Mouse (Mus musculus) adrenal gland, adult 8-10 months (tissue): Measurements from ENCODE around the gene Ntf5. TPM values are rescaled to one million over a fixed set of nuclear protein-coding genes. Genes with fewer than 3 reads are reported as not detected.
"Not testable (repeated sequence)": the region's sequence is repeated elsewhere in the genome, so short reads cannot be mapped to it uniquely, and the experiment has no call there.

Source experiments
- DNase-seq: peaks from one replicate; pipeline ENCODE4 v3.0.0; 2022
- total RNA-seq, 4 experiments: library from RNA; stranded (reverse); gene quantifications; 2 replicates each; pipeline ENCODE4 v1.2.4; 2022

Gene Ntf5
- under 1 TPM in 3 of 4 experiments, not detected in 1; 0.13 to 0.22 (median 0.20) TPM for total RNA-seq

DNA sequence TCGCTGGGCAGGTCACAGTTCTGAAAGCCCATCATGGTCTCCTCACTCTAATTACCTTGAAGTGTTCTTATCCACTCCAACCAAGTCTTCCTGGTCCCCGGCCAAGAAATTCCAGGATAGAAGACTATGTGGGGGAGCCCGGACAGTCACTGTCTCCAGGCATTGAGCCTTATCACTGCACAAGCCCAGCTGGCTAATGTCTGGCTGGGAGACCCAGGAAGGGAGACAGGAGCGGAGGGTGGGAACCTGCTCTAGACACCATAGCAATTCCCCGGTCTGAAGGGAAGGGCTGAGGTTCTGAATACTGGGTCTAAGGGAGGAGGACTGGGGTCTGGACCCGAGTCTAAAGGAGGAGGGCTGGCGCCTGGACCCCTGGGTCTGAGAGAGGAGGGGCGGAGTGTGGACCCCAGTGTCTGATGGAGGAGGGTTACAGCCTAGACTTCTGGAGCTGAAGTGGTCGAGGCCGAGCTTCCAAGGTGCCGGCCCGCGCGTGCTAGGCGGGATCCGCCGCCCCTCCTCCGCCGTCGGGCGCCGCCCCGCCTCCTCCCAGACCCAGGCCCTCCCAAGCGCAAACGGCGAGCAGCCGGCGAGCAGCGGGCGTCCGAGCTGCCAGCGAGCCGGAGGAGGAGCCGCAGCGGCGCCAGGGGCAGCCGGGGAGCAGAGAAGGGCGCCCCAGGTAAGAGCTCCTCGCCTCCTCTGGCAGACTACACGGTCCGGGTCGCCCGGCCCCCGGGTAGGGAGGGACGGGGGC, at the start of gene Ntf5:
Gene Ntf5, plus strand, starts transcription at position 583 of the 751 bp plus-strand sequence.
- DNase-seq, result no peak

DNA sequence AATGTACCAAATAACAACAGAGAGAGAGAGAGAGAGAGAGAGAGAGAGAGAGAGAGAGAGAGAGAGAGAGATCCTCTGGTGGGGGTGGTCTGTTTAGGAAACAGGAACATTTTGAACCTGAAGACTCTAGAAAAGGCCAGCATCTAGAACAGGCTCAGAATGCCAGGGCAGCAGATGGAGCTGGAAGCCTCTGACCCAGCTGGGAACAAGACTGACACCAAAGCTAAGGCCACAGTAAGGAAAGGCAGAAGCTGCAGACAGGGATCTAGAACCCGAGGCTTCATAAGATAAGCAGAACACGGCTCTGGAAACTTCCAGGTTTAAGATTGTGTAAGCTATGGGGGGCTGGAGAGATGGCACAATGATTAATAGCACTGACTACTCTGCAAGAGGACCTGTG, 49.5 kb upstream of the Ntf5 start:
- no peak for DNase-seq

DNA sequence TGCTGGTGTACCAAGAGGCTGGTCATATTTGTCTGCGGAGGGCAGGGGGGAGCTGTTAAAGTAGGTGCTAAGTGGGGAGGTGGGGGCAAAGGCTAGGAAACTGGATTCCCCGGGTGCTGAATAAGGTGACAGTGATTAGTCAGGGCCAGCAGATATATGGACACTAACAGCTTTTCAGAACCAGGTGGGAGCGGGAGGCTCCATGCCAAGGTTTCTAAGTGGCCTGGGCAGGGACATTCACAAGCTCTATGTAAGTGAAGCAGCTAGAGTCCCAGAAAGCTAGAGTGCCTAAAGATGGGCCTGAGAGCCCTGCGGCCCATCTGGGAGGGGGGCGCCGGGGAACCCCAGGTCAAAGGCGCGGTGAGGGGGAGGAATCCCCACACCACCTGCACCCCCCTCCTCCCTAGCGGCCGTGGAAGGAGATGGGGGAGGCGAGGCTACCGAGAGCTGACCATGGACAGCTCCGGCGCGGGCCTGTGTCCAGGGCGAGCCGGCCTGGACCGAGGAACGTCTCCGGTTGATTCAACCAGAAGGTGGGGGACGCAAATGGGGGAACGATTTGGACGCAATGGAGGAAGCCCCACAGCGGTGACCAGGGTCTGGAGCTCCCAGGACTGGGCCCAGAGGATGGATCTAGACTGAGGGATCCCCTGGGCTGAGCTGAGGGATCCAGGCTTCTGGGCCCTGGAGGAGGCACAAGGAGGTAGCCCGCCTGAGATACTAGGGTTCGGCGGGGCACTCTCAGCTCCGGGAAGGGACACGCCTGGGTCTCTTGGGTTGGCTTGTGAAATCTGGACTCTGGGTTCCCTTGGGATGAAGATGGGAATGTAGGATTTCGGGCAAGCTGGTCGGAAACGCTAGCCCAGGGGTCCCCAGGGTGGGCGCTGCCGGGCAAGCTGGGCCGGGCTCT, 47.5 kb upstream of the Ntf5 start:
- DNase-seq, result no peak

DNA sequence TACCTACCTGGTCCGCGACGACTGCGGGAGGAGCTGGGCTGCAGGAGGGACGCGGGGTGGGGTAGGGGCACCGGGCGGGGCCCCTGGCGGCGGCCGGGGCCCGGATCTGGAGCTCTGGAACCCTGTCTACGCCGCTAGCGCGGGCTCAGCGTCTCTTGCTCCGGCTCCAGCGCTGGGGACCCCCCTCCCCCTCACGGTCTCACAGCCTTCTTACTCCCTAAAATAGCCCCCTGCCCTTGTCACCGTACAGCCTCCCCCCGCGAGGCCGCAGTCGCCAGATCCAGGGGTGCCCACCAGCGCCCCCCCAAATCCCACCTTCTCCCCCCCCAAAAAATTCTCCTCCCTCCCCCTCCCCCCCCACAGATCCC, 46.9 kb upstream of the Ntf5 start, which contains the start of gene Ppfia3:
Gene Ppfia3, minus strand, starts transcription at position 368 of the 368 bp plus-strand sequence.
- no peak for DNase-seq

DNA sequence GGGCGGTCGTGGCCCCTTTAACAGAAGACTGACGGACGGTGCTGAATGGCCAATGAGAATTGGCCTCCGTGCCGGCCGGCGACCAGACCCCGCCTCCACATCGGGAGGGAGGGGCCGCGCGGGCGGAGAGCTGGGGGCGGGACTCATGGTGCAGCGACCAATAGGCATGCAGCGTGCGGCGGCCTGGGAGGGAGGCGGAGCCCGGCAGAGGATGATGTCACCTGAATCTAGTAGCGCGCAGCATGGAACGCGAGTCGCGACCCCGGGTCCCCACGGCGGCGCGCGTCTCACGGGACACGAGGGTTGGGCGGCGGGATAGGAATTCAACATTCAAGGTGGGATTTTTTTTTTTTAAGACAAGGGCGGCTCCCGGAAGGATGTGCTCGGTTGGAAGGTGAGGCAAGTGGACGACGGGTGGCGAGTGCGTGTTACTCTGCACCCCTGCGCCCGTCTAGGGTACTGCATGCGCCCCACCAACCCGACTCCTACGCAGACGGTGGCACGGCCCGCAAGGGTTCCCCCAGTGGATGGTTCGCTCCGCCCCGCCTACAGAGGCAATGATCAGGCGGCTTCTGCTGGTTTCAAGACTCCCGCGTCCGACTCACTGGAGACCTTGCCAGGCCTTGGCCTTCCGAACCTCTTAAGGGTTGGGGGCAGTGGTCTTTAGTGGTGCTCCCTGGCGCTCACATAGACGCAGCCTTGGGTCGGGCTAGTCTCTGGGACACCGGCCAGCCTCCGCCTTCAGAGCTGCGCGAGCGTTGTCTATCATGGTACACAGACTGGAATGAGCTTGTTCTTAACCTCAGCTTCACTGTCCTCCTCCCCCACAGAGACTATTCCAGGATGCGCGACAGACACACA, 46.2 kb upstream of the Ntf5 start:
- DNase-seq, result peak; percentile 95

DNA sequence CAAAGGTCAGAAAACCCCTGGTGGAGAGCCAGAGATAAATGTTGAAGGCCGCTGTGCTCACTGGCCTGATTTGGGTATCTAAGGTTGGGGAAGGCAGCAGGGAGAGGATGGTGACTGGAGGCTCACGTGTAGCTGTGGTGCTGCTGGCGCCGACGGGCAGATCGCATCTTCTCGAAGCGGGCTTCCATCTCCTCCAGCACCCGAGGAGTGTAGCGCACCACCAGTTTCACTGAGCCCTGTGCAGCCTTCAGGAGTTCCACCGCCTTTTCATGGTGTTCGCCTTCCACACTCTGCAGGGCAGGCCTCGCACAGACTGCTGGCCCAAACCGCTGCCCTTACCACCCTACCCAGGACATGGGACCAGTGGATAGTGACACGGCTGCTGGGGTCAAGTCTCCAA, 45.3 kb upstream of the Ntf5 start:
- DNase-seq, result no peak

DNA sequence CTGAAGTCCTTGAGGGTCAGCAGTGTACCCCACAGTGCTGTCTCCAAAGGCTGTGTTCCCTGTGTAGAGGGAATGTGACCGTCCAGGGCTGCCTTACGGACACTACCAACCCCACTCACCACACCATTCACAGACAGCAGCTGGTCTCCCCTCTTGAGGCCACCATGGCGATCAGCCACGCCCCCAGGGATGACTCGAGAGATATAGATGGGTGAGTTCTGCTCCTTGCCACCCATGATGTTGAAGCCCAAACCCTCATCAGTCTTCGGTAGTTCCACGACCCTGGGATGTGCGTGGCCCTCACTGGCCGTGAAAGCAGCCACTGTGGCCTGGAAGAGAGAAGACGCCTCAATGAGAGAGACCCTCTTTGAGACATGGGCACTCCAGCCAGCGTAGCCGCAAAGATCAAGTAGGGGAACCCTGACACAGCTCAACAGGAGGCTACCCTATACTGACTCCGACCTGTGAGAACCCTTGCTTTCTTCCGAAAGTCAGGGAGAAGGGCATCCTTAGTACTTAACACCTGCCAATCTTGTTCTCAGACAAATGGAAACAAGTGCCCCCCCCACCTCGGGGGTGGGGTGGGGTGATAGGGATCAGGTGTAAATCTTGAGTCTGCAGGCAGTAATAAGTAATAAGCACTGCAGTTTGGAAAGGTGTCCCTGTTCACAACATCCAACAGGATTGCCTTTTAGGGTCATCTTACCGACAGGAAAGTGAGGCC, 44.3 kb upstream of the Ntf5 start:
- no peak for DNase-seq

DNA sequence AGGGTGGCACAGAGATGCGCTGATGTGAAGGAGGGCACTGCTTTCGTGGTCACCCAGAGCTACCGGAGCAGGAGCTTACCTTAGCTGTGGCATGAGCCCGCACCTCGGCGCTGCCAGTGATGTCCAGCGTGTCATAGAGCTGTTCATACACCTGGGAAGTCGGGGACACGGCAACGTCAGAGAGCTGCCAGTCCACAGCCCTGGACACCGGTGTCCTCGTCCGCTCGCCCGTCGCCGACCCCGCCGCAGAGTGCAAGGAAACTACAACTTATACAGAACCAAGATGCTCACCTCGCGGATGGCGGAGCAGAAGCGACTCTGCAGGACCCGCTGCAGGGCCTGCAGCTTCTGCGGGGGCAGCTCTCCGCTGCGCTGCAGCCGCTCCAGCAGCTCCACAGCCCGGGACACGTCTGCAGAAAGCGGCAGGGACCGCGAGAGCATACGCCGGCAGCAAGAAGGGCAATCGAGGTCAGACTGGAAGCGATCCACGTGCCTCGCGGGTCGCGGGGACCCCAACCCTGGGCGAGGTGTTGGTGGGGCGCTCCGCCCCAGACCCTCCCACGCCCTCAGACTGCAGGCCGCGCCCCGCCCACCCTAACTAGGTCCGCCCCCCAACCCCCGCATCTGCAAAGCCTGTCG, 43.5 kb upstream of the Ntf5 start:
- no peak for DNase-seq

DNA sequence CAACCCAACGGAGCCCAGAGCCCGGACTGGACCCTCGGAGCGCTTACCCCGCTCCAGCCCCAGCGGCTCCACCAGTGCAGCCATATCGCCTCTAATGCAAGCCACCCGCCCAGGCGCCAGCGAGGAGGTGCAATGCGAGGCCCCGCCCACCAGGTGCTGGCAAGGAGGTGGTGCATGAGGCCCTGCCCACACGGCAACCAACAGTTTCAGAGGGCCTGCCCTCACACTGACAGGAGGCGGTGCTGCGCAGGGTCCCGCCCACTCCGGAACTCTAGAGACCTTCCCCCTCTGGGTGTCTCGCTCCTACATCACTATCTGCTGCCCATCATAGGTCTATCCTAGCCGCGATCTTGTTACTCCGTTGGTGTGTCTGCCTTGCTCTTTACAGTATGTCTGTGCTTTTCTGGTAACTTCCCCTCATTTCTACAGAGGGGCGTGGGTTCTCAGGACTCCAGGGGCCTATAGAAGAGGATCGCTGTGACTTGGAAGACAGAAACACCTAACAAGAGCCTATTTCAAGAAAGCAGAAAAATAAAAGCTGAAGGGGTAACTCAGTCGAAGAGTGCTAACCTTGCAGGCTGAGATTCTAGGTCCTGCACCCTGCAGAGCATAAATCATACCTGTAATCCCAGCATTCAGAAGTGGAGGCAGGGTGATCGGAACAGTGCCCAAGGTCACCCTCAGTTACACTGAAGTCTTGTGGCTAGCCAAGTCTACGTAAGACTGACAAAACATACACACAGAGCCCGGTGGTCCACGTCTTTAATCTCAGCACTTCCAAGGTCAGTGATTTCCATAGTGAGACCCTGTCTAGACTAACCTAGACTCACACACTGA, 42.8 kb upstream of the Ntf5 start, which contains the start of gene Lin7b:
Gene Lin7b, minus strand, starts transcription at position 109 of the 837 bp plus-strand sequence.
- peak; percentile 91 for DNase-seq

DNA sequence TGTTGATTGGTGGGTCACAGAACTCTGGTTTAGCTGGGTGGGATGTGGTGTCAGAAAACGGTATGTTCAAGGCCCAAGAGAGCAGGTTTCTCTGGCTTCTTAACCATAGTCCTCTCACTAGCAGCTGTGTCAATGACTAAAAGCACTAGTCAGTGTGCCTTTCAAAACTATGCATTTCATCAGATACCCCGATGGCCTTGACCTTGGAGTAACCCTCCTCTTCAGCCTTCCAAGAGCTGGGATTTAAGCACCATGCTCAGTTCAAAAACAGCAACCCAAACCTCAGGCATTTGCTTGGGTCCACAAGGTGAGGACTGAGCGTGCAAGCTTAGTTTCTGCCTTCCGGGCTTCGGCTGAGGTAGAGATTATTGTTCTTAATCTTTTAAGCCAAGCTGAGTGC, 41.1 kb upstream of the Ntf5 start:
- DNase-seq, result no peak

DNA sequence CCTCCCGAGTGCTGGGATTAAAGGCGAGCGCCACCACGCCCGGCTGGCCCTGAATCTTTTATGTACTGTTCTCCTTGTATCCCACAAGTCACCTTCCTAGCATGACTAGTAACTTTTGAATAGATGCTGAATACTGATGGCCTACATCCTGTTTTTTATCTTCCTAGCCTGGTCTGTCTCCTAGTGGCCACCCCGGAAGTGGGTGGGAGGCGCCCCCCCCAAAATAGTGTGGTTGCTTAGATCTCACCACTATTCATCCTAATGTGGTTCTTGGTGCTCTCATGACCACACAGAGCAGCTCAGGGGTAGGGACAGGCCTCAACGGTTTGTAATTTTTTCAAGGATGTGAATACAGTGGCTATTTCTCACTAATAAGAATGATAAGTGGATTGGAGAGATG, 38.9 kb upstream of the Ntf5 start:
- DNase-seq, result no peak

DNA sequence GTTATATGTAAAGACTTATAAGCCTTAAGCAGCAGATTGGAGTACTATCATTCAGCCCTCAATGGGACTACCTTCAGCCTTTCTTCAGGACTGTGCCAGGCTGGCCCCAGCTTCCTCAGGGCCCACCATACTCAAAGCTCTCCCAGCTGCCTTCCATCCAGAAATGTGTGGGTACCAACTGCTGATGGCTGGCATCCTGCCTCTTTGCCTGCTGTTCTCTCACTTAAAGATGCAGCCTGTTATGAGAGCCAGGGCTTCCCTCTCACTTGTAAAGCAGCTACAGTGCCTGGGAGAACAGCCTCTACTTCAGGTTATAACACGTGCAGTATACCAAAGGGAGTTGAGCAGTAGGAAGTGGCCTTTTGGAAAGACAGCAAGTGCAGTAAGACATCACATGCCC, 37.4 kb upstream of the Ntf5 start:
- no peak for DNase-seq

DNA sequence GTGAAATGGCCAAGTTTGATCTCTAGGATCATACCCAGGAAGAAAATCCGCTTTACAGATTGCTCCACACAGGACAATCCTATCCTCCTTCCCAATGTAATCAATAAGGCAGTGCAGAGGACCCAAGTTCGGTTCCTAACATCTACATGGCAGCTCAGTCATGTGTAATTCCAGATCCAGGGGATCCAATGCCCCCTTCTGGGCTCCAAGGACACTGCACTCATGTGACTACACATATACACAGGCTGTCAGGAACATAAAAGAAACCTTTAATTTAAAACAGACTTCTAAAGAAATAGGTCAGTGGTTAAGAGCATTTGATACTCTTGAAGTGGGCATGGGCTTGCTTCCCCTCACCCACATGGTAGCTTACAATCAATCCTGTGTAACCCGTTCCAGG, 27.4 kb upstream of the Ntf5 start:
- no peak for DNase-seq

DNA sequence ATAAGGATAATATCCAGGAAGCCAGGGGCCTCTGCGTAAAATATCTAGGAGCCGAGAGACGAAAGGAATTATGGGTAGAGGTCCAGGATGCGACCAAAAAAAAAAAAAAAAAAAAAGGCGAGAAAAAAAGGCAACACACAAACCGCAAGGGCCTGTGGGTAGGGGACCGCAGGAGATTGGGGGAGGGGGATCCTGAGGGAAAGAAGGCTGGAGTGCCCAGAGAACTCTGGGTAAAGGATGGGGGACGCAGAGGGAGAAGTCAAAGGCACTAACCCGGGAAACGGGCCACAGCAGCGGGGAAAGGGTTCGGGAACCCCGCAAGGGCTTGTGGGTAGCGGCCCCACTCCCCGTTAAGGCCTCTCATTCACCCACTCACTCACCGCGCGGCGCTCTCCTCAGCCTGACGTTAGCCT, 18.4 kb upstream of the Ntf5 start:
- no peak for DNase-seq

DNA sequence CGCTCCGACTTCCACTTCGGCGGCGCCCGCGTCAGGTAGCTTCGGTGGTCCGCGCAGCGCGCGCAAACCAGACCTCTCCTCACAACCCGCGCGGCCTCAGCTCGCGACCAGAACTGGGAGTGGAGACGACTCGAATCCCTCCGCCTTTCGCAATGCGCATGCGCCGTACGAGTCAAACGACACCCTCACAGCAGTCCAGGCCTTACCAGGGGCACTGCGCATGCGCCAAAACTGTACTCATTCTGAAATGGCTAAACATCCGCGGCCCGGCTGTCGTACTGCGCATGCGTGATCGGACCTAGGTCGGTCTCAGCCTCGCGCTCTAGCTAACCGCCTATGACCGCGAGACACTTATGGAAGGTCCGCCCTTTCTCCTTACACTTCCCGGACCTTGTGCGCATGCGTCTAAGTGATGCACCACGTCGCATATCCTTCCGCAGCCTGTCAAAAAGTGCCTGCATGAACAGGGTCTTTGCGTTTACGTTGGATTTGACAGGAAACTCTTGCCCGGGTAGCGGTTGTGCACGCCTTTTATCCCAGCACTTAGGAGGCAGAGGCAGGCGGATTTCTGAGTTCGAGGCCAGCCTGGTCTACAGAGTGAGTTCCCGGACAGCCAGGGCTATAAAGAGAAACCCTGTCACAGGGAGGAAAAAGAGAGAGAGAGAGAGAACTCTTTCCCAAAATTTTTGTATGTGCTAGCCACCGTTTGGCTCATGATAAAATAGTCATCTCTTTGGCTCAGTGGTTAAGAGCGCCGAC, 17.7 kb upstream of the Ntf5 start, which contains the start of gene Snrnp70:
Gene Snrnp70, minus strand, starts transcription at position 165 of the 759 bp plus-strand sequence.
- peak; percentile 100 for DNase-seq

DNA sequence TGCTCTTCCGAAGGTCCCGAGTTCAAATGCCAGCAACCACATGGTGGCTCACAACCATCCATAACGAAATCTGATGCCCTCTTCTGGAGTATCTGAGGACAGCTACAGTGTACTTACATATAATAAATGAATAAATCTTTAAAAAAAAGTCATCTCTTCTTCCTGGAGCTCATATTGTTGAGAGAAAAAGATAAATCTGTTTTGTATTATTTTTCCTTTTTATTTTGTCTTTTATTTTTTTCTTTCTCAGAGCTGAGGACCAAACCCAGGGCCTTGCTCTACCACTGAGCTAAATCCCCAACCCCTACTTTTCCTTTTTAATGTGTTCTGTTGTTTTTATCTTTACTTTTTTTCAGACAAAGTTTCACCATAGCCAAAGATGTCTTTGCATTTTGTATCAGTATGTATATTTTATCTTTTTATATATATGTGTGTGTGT, 17.1 kb upstream of the Ntf5 start:
- not testable (repeated sequence) for DNase-seq

DNA sequence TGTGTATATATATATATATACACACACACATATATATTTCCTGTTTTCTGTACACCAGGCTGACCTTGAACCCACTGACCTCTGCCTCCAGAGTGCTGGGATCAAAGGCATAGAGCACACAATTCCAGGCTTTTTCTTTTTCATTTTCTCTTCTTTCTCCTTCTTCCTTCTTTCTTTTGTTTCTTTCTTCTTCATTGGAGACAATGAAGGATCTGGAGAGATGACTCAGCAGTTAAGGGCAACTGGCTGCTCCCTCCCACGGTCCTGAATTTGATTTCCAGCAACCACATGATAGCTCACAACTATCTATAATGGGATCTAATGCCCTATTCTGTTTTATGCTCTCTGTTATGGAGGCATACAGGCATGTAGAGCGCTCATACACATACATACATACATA, 16.7 kb upstream of the Ntf5 start:
- no peak for DNase-seq

DNA sequence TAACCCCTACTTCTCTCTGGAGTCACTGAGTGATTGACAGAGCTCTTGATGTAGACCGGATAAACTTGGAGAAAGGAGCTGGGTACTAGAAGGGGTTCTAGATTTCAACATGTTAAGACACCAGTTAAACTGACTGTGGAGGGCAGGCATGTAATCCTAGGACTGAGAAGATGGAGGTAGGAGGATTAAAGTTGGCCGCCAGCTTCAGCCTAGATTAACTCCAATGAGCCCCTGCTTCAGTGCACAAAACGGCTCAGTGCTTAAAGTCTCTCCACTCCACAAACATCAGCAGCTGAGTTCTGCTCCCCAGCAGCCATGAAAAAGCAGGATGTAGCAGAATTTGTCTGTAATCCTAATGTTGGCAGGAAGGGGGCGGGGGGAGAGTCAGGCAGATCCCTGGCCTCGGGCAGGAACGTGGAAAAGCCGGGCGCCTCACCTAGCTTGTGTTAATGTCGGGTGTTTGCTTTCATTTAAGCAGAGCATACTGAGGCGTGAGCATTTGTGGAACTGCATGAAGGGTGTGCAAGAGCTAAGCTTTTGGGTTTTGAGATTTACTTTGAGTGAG, 11.9 kb upstream of the Ntf5 start:
- DNase-seq, result no peak
